Mouse (Mus musculus) small intestine, adult 2 months (tissue): ENCODE measurements at regions not wholly inside any gene's neighbourhood (a gene's known extent, or its start where the extent isn't known, plus 50 kb on each side); places are given as distances from the start of the nearest gene placed in this dataset.

Experiments used
- CTCF ChIP-seq: fragments of 200-500 bp; IDR thresholded peaks from 2 replicates; pipeline ENCODE4 v1.5.1; 2012; ENCODE audit warnings: low read depth, mild to moderate bottlenecking, control low read depth, inconsistent platforms, low read length, moderate library complexity, mixed read lengths; ENCODE audit not compliant: insufficient replicate concordance, insufficient read length; ENCODE audit errors: extremely low read depth
- POLR2A ChIP-seq: fragments of 200-500 bp; IDR thresholded peaks from 2 replicates; pipeline ENCODE4 v1.6.1; 2012; ENCODE audit warnings: low read depth, mild to moderate bottlenecking, control low read depth, inconsistent platforms, low read length, moderate library complexity

DNA sequence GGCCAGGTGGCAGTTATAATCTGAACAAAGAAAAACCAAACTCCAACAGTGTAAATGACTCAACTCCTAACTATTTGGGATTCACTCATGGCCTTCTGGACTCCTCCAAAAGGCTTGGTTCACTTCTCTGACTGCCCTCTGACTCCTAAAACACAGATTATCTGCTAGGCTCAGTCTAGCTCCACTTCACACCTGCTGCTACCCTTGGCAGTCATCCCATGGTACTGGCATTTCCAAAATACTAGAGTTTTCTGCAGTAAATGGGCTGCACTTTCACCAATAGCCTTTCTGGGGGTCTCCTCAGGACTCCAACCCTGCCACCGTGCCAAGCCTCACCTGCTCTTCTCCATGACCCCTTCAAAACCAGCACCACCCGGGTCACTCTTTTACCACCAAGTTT is 237.6 kb downstream of the Efnb2 start:
- TF ChIP-seq CTCF, result no peak
- TF ChIP-seq POLR2A, result no peak
